Mouse (Mus musculus): ENCODE data around the gene Rtp2. TPM values are rescaled to one million over a fixed set of nuclear protein-coding genes. Genes with fewer than 3 reads are reported as not detected.
A peak's percentile ranks its signal among the peaks of the same experiment; 100 is the strongest.

Gene Rtp2
- not detected in 2 replicates for polyA plus RNA-seq (2015; fragmentation: Nextera tagmentation; extraction: Ambion mirVana)

GRCm38 (mm10) chr16:23932294-23932693 lies at the start of gene Rtp2:
TSS of gene Rtp2 (minus strand) at chr16:23932394.
- H3K4me2 ChIP-seq = peak within 1 kb of the TSS; percentile 42
- no peak within 1 kb of the TSS for H3K27ac ChIP-seq
- 89% methylated on average over 11 of the region's 11 CpGs for WGBS
- H3K9ac ChIP-seq = no peak within 1 kb of the TSS
- ATAC-seq (replicated peaks; ENCODE audit: insufficient number of reproducible peaks, insufficient read depth, low FRiP score, low read depth) = no peak
- no peaks in the 10 kb centered on the region for H3K9me3 ChIP-seq (replicated peaks)
- H3K4me3 ChIP-seq = no peak within 1 kb of the TSS
- peaks cover 6% of the 10 kb centered on the region; the same call in 1 of the 2 replicates for H3K27me3 ChIP-seq
- peaks cover 3% of the 10 kb centered on the region; the same call in 1 of the 2 replicates for H3K4me1 ChIP-seq (replicated peaks)
- H3K36me3 ChIP-seq = no peaks in the 10 kb centered on the region

- Histone ChIP-seq H3K4me3 (peak overlapping the region; percentile 53), H3K36me3 (no peaks in the 10 kb centered on the region), H3K9ac (peak overlapping the region; percentile 59), H3K4me1 (replicated peaks) (peaks cover 43% of the 10 kb centered on the region), H3K27me3 (peaks cover 9% of the 10 kb centered on the region; the same call in 1 of the 2 replicates), H3K27ac (no peak overlapping the region), H3K9me3 (replicated peaks) (no peaks in the 10 kb centered on the region), H3K4me2 (peak overlapping the region; percentile 93)
- WGBS = 4% methylated on average over 32 of the region's 32 CpGs
- no peak for ATAC-seq (replicated peaks; ENCODE audit: insufficient number of reproducible peaks, insufficient read depth, low FRiP score, low read depth)
Measured at GRCm38 (mm10) chr16:23980991-23981720, 49.0 kb upstream of the Rtp2 start.

GRCm38 (mm10) chr16:23980201-23980870 lies 48.1 kb upstream of the Rtp2 start:
- H3K9ac ChIP-seq = peak overlapping the region; percentile 59
- H3K9me3 ChIP-seq (replicated peaks) = no peaks in the 10 kb centered on the region
- 23% methylated on average over 11 of the region's 11 CpGs for WGBS

GRCm38 (mm10) chr16:23979446-23979845 lies 47.3 kb upstream of the Rtp2 start:
- no peak overlapping the region for H3K27ac ChIP-seq
- no peak overlapping the region for H3K4me3 ChIP-seq
- no peak overlapping the region for H3K9ac ChIP-seq
- no peaks in the 10 kb centered on the region for H3K9me3 ChIP-seq (replicated peaks)
- peaks cover 9% of the 10 kb centered on the region; the same call in 1 of the 2 replicates for H3K27me3 ChIP-seq
- ATAC-seq (replicated peaks; ENCODE audit: insufficient number of reproducible peaks, insufficient read depth, low FRiP score, low read depth) = no peak
- H3K4me1 ChIP-seq (replicated peaks) = peaks cover 31% of the 10 kb centered on the region
- WGBS = 92% methylated on average over 9 of the region's 9 CpGs
- H3K4me2 ChIP-seq = no peak overlapping the region
- no peaks in the 10 kb centered on the region for H3K36me3 ChIP-seq

More at GRCm38 (mm10) chr16:23980201-23980870, 48.1 kb upstream of the Rtp2 start:
- no peak for ATAC-seq (replicated peaks; ENCODE audit: insufficient number of reproducible peaks, insufficient read depth, low FRiP score, low read depth)
- Histone ChIP-seq H3K4me3 (peak overlapping the region; percentile 53), H3K27me3 (peaks cover 9% of the 10 kb centered on the region; the same call in 1 of the 2 replicates), H3K4me2 (peak overlapping the region; percentile 93), H3K36me3 (no peaks in the 10 kb centered on the region), H3K27ac (no peak overlapping the region), H3K4me1 (replicated peaks) (peaks cover 36% of the 10 kb centered on the region)

- Histone ChIP-seq H3K9me3 (replicated peaks) (no peaks in the 10 kb centered on the region), H3K9ac (no peak overlapping the region), H3K36me3 (no peaks in the 10 kb centered on the region), H3K4me2 (no peak overlapping the region), H3K4me1 (replicated peaks) (peaks cover 24% of the 10 kb centered on the region), H3K4me3 (no peak overlapping the region), H3K27ac (no peak overlapping the region), H3K27me3 (peaks cover 9% of the 10 kb centered on the region; the same call in 1 of the 2 replicates)
- WGBS = 72% methylated on average over 4 of the region's 4 CpGs
- ATAC-seq (replicated peaks; ENCODE audit: insufficient number of reproducible peaks, insufficient read depth, low FRiP score, low read depth) = no peak
Measured at GRCm38 (mm10) chr16:23978495-23978894, 46.3 kb upstream of the Rtp2 start.

GRCm38 (mm10) chr16:23977732-23978131 lies 45.5 kb upstream of the Rtp2 start:
- WGBS = 73% methylated on average over 3 of the region's 3 CpGs
- H3K9me3 ChIP-seq (replicated peaks) = no peaks in the 10 kb centered on the region
- no peak for ATAC-seq (replicated peaks; ENCODE audit: insufficient number of reproducible peaks, insufficient read depth, low FRiP score, low read depth)

GRCm38 (mm10) chr16:23976196-23976595 lies 44.0 kb upstream of the Rtp2 start:
- Histone ChIP-seq H3K4me1 (replicated peaks) (peaks cover 23% of the 10 kb centered on the region), H3K27ac (no peak overlapping the region), H3K4me2 (no peak overlapping the region), H3K27me3 (peaks cover 9% of the 10 kb centered on the region; the same call in 1 of the 2 replicates), H3K9ac (no peak overlapping the region), H3K36me3 (no peaks in the 10 kb centered on the region), H3K4me3 (no peak overlapping the region), H3K9me3 (replicated peaks) (no peaks in the 10 kb centered on the region)
- no peak for ATAC-seq (replicated peaks; ENCODE audit: insufficient number of reproducible peaks, insufficient read depth, low FRiP score, low read depth)
- 79% methylated on average over 2 of the region's 2 CpGs for WGBS

More at GRCm38 (mm10) chr16:23977732-23978131, 45.5 kb upstream of the Rtp2 start:
- Histone ChIP-seq H3K27me3 (peaks cover 9% of the 10 kb centered on the region; the same call in 1 of the 2 replicates), H3K9ac (no peak overlapping the region), H3K4me2 (no peak overlapping the region), H3K4me1 (replicated peaks) (peaks cover 22% of the 10 kb centered on the region), H3K4me3 (no peak overlapping the region), H3K27ac (no peak overlapping the region), H3K36me3 (no peaks in the 10 kb centered on the region)

- no peak overlapping the region for H3K9ac ChIP-seq
- H3K4me3 ChIP-seq = no peak overlapping the region
- 74% methylated on average over 9 of the region's 9 CpGs for WGBS
- H3K27me3 ChIP-seq = no peaks in the 10 kb centered on the region
- no peak for ATAC-seq (replicated peaks; ENCODE audit: insufficient number of reproducible peaks, insufficient read depth, low FRiP score, low read depth)
- H3K36me3 ChIP-seq = no peaks in the 10 kb centered on the region
- H3K9me3 ChIP-seq (replicated peaks) = no peaks in the 10 kb centered on the region
- H3K27ac ChIP-seq = no peak overlapping the region
- no peak overlapping the region for H3K4me2 ChIP-seq
- peaks cover 23% of the 10 kb centered on the region for H3K4me1 ChIP-seq (replicated peaks)
Measured at GRCm38 (mm10) chr16:23973635-23974367, 41.6 kb upstream of the Rtp2 start.

GRCm38 (mm10) chr16:23972901-23973300 lies 40.7 kb upstream of the Rtp2 start:
- no peak overlapping the region for H3K27ac ChIP-seq
- WGBS = 42% methylated on average over 11 of the region's 11 CpGs
- no peak overlapping the region for H3K4me2 ChIP-seq
- peaks cover 2% of the 10 kb centered on the region; the same call in 1 of the 2 replicates for H3K36me3 ChIP-seq
- no peaks in the 10 kb centered on the region for H3K27me3 ChIP-seq
- peaks cover 23% of the 10 kb centered on the region for H3K4me1 ChIP-seq (replicated peaks)
- H3K9me3 ChIP-seq (replicated peaks) = no peaks in the 10 kb centered on the region
- no peak for ATAC-seq (replicated peaks; ENCODE audit: insufficient number of reproducible peaks, insufficient read depth, low FRiP score, low read depth)
- H3K9ac ChIP-seq = no peak overlapping the region
- no peak overlapping the region for H3K4me3 ChIP-seq

GRCm38 (mm10) chr16:23972126-23972740 lies 40.0 kb upstream of the Rtp2 start:
- WGBS = 71% methylated on average over 20 of the region's 20 CpGs
- Histone ChIP-seq H3K36me3 (peaks cover 6% of the 10 kb centered on the region; the same call in 1 of the 2 replicates), H3K9ac (no peak overlapping the region), H3K4me3 (no peak overlapping the region), H3K27ac (no peak overlapping the region), H3K4me2 (no peak overlapping the region), H3K27me3 (no peaks in the 10 kb centered on the region), H3K4me1 (replicated peaks) (peaks cover 23% of the 10 kb centered on the region), H3K9me3 (replicated peaks) (no peaks in the 10 kb centered on the region)
- ATAC-seq (replicated peaks; ENCODE audit: insufficient number of reproducible peaks, insufficient read depth, low FRiP score, low read depth) = no peak

Data from heart, embryonic 15.5 days (tissue).